Mouse (Mus musculus) kidney, adult 2 months (tissue): ENCODE measurements around the gene Mrpl21. TPM values are rescaled to one million over a fixed set of nuclear protein-coding genes. Genes with fewer than 3 reads are reported as not detected.

Source experiments
- DNase-seq: peaks from one replicate; pipeline ENCODE4 v3.0.0; 2021
- H3K27ac ChIP-seq: fragments of 200-500 bp; 2 replicates; pipeline ENCODE4 v1.5.1; 2012; ENCODE audit warnings: low read depth, low read length, control low read depth, inconsistent platforms; ENCODE audit not compliant: insufficient read depth
- H3K27me3 ChIP-seq: fragments of 200-500 bp; replicated peaks from 2 replicates; pipeline ENCODE4 v1.6.1; 2012; ENCODE audit warnings: mild to moderate bottlenecking, moderate library complexity, low read length, inconsistent platforms; ENCODE audit not compliant: control insufficient read depth, insufficient read depth
- H3K36me3 ChIP-seq: fragments of 200-500 bp; 2 replicates; pipeline ENCODE4 v1.6.1; 2012; ENCODE audit warnings: mild to moderate bottlenecking, moderate library complexity, low read length, inconsistent platforms; ENCODE audit not compliant: control insufficient read depth, insufficient read depth
- H3K4me1 ChIP-seq: fragments of 200-500 bp; 2 replicates; pipeline ENCODE4 v1.6.1; 2011; ENCODE audit warnings: low read length; ENCODE audit not compliant: control insufficient read depth, insufficient read depth
- H3K4me3 ChIP-seq: fragments of 200-500 bp; 2 replicates; pipeline ENCODE4 v1.5.1; 2011; ENCODE audit warnings: mild to moderate bottlenecking, low read depth, low read length, control low read depth; ENCODE audit not compliant: insufficient read depth
- CTCF ChIP-seq: fragments of 200-500 bp; conservative IDR thresholded peaks from 2 replicates; pipeline ENCODE4 v1.5.1; 2011; ENCODE audit warnings: low read depth, mild to moderate bottlenecking, control low read depth, low read length, moderate library complexity, mixed read lengths; ENCODE audit not compliant: insufficient read depth, insufficient read length
- POLR2A ChIP-seq: fragments of 200-500 bp; IDR thresholded peaks from one replicate; pipeline ENCODE4 v1.6.1; 2011; ENCODE audit warnings: low read depth, low read length, control low read depth
- WGBS: fragments of 180-500 bp; shearing (Covaris S2); methylation state at CpG from one replicate; pipeline ENCODE4 v1.1.7; 2018; 5-methylcytosine and 5-hydroxymethylcytosine counted together
- polyA plus RNA-seq: library from polyadenylated mRNA; depleted of rRNA; stranded (reverse); fragments of >200 nt; gene quantifications from 2 replicates; pipeline ENCODE4 v1.2.3, GENCODE M21; 2012; rRNA removed

Gene Mrpl21
- polyA plus RNA-seq, 1 experiment, result 75.0 TPM

DNA sequence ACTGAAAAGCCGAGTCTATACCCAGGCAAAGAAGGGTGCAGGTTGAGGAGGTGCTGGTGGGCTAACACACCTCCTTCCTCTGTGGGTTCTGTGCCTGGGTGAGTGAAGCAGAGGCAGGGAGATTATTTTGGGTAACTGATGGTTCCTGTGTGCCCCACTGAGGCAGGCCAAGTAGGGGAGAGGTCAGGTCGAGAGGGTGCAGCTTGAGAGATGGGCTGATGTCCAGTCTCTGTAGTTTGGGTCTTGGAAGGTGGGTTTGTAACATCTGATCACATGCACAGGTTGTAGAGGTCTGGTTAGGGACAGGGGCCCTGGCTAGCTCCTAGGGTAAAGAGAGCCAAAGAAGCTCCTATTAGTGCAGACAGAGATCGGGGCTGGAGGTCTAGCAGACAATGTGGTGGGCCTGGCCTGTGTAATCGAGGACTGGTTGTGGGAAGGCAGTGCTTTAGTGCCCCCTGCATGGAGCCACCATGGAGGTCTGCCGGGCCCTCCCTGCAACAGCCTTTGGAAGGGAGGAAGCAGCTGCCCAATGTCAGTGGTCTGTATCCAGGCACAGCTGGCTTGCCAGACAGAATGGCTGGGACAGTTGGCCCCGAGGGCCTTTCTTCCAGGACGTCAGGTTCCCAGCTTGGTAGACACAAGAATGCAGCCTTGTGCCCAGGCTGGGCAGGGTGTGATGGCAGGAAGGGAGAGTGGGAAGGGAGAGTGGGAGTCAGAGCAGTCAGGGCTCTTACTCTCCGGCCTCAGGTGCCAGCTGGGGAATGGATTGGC lies 54.0 kb downstream of the Mrpl21 start:
- H3K36me3 ChIP-seq, result no peaks in the 10 kb centered on the region
- DNase-seq, result no peak
- TF ChIP-seq CTCF (no peak), POLR2A (no peak)
- no peak overlapping the region for H3K27ac ChIP-seq
- peaks cover 55% of the 10 kb centered on the region for H3K4me1 ChIP-seq
- no peaks in the 10 kb centered on the region for H3K27me3 ChIP-seq
- WGBS, result 52% methylated on average over 8 of the region's 8 CpGs
- H3K4me3 ChIP-seq, result no peak overlapping the region

GRCm38 (mm10) chr19:3339187-3339586 lies 56.5 kb downstream of the Mrpl21 start:
- no peak for DNase-seq
- TF ChIP-seq POLR2A (no peak), CTCF (no peak)
- peaks cover 48% of the 10 kb centered on the region for H3K4me1 ChIP-seq
- 83% methylated on average over 8 of the region's 8 CpGs for WGBS
- no peaks in the 10 kb centered on the region for H3K36me3 ChIP-seq
- no peaks in the 10 kb centered on the region for H3K27me3 ChIP-seq
- H3K4me3 ChIP-seq, result no peak overlapping the region
- no peak overlapping the region for H3K27ac ChIP-seq

DNA sequence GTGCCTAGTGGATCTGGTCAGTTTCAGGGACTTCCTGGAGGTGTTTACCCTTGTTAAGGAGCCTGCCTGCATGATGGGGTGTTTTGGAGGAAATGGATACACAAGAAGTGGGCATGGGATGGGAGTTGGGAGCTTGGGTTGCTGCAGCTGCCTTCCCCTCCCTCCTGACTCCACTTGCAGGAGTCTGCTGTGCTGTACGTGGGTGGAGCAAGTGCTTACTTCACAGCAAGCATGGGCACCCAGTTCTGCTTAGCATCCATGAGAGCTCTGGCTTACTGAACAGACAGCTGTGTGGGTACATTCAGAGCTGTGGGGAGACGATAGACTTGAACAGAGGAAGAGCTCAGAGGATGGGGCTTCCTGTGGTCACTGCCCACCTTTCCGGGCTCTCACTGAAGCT lies 58.3 kb downstream of the Mrpl21 start:
- 67% methylated on average over 3 of the region's 3 CpGs for WGBS
- H3K27ac ChIP-seq, result no peak overlapping the region
- TF ChIP-seq POLR2A (no peak), CTCF (no peak)

More for the DNA sequence above, 58.3 kb downstream of the Mrpl21 start:
- Histone ChIP-seq H3K36me3 (no peaks in the 10 kb centered on the region), H3K27me3 (no peaks in the 10 kb centered on the region), H3K4me3 (no peak overlapping the region), H3K4me1 (peaks cover 48% of the 10 kb centered on the region)
- no peak for DNase-seq

Other genes with a start within 250 kb of the Mrpl21 start
- gene Ighmbp2, start 116 bp downstream of the Mrpl21 start, polyA plus RNA-seq, result 3.5 and 4.1 TPM in 2 replicates
- gene Cpt1a, start 39.4 kb downstream of the Mrpl21 start, polyA plus RNA-seq, result 232 and 272 TPM in 2 replicates
- 0.24 and 0.25 TPM in 2 replicates for gene Tesmin, start 106.0 kb downstream of the Mrpl21 start, polyA plus RNA-seq
- 0.14 and 0.78 TPM in 2 replicates for gene Gal, start 131.6 kb downstream of the Mrpl21 start, polyA plus RNA-seq